Mouse (Mus musculus): ENCODE data around the gene Nrxn1. TPM values are rescaled to one million over a fixed set of nuclear protein-coding genes. Genes with fewer than 3 reads are reported as not detected.
A peak's percentile ranks its signal among the peaks of the same experiment; 100 is the strongest.

The Nrxn1 gene
- polyA plus RNA-seq, 1 experiment from 2014 or later, result 222 TPM

DNA sequence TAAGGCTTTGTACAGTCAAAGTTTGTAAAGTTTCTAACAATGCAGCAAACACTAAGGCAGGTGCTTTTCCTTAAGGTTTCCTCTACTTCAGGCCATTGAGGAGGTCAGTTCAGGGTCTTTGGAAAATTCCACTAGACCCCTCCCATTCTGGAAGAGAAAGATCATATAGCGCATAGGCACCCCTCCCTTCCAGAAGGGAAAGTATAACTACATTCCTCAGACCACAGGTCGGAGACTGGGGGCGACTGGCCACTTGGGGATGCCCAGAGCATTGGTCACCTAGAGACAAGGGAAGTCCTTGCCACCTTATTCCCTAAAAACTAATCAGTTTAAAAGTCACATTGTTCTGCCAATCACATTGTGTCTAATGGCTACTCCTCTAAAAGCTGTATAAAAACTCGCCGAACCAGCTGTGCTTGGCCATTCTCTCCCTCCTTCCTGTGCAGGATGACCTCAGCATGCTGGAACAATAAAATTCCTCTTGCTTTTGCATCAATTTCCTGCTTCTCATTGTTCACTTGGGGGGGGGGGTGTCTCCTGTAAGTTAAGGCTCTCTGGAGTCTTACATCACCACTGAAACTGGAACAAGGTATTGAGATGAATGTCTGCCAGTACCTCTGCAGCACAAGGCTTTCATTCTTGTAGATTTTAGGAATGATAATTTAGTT lies 305.6 kb downstream of the Nrxn1 start:
- Histone ChIP-seq H3K4me3 (ENCODE audit: low read depth, low read length) (no peak overlapping the region), H3K9me3 (replicated peaks; ENCODE audit: control insufficient read depth, low read length, poor library complexity, severe bottlenecking) (no peaks in the 10 kb centered on the region), H3K4me1 (ENCODE audit: control insufficient read depth, insufficient read depth, low read length) (no peaks in the 10 kb centered on the region), H3K27ac (ENCODE audit: low read length) (no peak overlapping the region), H3K4me2 (ENCODE audit: low read length) (no peak overlapping the region), H3K36me3 (ENCODE audit: control insufficient read depth, insufficient read depth, low read length) (no peaks in the 10 kb centered on the region), H3K27me3 (ENCODE audit: control insufficient read depth, insufficient read depth, low read depth, low read length) (no peaks in the 10 kb centered on the region), H3K9ac (ENCODE audit: low read depth, low read length) (no peak overlapping the region)
- ATAC-seq, result no peak
- 87% methylated on average over 5 of the region's 5 CpGs for WGBS

DNA sequence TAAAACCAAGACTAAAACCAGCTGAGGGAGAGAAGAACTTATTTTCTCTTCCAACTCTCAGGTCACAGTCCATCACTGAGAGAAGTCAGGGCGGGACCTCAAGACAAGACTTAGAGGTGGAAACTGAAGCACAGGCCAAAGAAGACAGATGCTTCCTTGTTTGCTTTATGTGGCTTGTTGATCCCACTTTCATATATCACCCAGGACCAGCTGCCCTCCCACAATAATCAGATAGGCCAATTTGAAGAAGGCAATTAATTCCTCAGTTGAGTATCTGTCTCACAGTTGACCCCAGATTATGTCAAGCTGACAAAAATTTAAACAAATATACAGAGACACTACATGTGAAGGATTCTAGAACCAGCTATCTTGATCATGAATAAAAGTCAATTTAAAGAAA lies 312.4 kb downstream of the Nrxn1 start:
- Histone ChIP-seq H3K27me3 (ENCODE audit: control insufficient read depth, insufficient read depth, low read depth, low read length) (no peaks in the 10 kb centered on the region), H3K4me1 (ENCODE audit: control insufficient read depth, insufficient read depth, low read length) (no peaks in the 10 kb centered on the region), H3K9ac (ENCODE audit: low read depth, low read length) (no peak overlapping the region), H3K4me3 (ENCODE audit: low read depth, low read length) (no peak overlapping the region), H3K36me3 (ENCODE audit: control insufficient read depth, insufficient read depth, low read length) (no peaks in the 10 kb centered on the region), H3K4me2 (ENCODE audit: low read length) (no peak overlapping the region), H3K27ac (ENCODE audit: low read length) (no peak overlapping the region), H3K9me3 (replicated peaks; ENCODE audit: control insufficient read depth, low read length, poor library complexity, severe bottlenecking) (no peaks in the 10 kb centered on the region)
- 93% methylated on average over 1 of the region's 1 CpGs for WGBS
- ATAC-seq, result no peak

DNA sequence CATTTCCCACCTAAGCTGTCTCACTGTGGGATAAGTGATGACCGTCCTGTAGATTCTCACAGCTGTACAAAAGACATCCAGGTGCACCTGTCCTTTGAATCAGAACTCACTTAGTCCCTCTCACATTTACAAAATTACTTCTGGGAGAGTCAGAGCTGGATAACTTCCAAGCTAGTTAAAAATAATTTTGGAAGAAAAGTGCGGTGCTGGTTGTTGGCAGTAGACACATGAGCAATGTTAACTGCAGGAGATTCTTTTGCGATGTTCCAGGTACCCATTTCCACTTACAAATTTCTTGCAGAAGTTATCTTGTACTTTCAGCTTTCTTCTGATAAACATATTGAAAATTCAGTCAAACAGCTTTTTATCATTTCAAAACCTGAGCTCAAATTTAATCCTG lies 317.5 kb downstream of the Nrxn1 start:
- H3K4me3 ChIP-seq (ENCODE audit: low read depth, low read length), result no peak overlapping the region
- 92% methylated on average over 3 of the region's 3 CpGs for WGBS
- no peak overlapping the region for H3K4me2 ChIP-seq (ENCODE audit: low read length)
- no peaks in the 10 kb centered on the region for H3K9me3 ChIP-seq (replicated peaks; ENCODE audit: control insufficient read depth, low read length, poor library complexity, severe bottlenecking)
- no peaks in the 10 kb centered on the region for H3K27me3 ChIP-seq (ENCODE audit: control insufficient read depth, insufficient read depth, low read depth, low read length)
- no peak overlapping the region for H3K9ac ChIP-seq (ENCODE audit: low read depth, low read length)
- ATAC-seq, result no peak
- no peak overlapping the region for H3K27ac ChIP-seq (ENCODE audit: low read length)
- H3K36me3 ChIP-seq (ENCODE audit: control insufficient read depth, insufficient read depth, low read length), result no peaks in the 10 kb centered on the region
- no peaks in the 10 kb centered on the region for H3K4me1 ChIP-seq (ENCODE audit: control insufficient read depth, insufficient read depth, low read length)

DNA sequence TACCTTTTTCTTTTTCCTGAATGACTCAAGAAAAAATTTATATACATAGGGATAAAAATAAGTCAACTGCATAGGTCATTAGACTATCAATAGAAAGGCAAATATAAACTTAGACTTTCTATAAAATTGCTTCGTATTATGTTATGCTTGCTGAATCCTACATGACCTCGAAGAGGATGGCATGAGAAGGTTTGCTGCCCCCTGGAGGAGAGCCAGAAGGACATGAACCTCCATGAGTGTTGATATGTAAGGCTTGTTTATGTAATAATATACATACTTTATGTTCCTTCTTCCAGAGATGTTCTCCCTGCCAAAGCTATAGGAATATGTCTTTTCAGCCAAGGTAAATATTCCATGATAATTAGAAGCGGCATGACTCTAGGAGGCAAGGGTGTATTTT lies 319.6 kb downstream of the Nrxn1 start:
- no peaks in the 10 kb centered on the region for H3K9me3 ChIP-seq (replicated peaks; ENCODE audit: control insufficient read depth, low read length, poor library complexity, severe bottlenecking)
- H3K36me3 ChIP-seq (ENCODE audit: control insufficient read depth, insufficient read depth, low read length), result no peaks in the 10 kb centered on the region
- H3K4me2 ChIP-seq (ENCODE audit: low read length), result no peak overlapping the region
- ATAC-seq, result no peak
- peaks cover 2% of the 10 kb centered on the region; the same call in 1 of the 2 replicates for H3K4me1 ChIP-seq (ENCODE audit: control insufficient read depth, insufficient read depth, low read length)
- no peaks in the 10 kb centered on the region for H3K27me3 ChIP-seq (ENCODE audit: control insufficient read depth, insufficient read depth, low read depth, low read length)
- H3K4me3 ChIP-seq (ENCODE audit: low read depth, low read length), result no peak overlapping the region
- WGBS, result 86% methylated on average over 3 of the region's 3 CpGs
- no peak overlapping the region for H3K27ac ChIP-seq (ENCODE audit: low read length)
- no peak overlapping the region for H3K9ac ChIP-seq (ENCODE audit: low read depth, low read length)

DNA sequence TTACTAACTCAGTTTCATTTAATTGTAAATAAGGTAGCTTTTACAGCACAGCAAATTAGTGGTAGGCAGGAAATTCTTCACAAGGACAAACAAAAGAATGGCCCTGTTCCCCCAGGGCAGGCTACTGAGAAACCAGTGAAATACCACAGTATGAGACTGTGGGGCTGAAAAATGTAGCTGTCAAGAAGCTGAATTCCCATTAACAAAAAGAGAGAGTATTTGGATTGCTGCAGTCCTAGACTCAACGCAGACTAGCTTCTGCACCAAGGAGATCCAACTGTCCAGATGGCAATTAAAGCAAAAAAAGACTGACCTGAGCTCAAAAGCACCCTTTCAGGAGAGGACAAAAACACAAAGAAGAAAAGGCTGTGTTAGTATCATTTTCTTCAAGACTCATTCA lies 324.7 kb downstream of the Nrxn1 start:
- Histone ChIP-seq H3K36me3 (ENCODE audit: control insufficient read depth, insufficient read depth, low read length) (no peaks in the 10 kb centered on the region), H3K4me1 (ENCODE audit: control insufficient read depth, insufficient read depth, low read length) (peaks cover 3% of the 10 kb centered on the region; the same call in 1 of the 2 replicates), H3K4me3 (ENCODE audit: low read depth, low read length) (no peak overlapping the region), H3K4me2 (ENCODE audit: low read length) (no peak overlapping the region), H3K27ac (ENCODE audit: low read length) (peak overlapping the region; percentile 47; the same call in 1 of the 2 replicates), H3K9me3 (replicated peaks; ENCODE audit: control insufficient read depth, low read length, poor library complexity, severe bottlenecking) (no peaks in the 10 kb centered on the region), H3K27me3 (ENCODE audit: control insufficient read depth, insufficient read depth, low read depth, low read length) (no peaks in the 10 kb centered on the region), H3K9ac (ENCODE audit: low read depth, low read length) (no peak overlapping the region)
- no peak for ATAC-seq
- 8% methylated on average over 1 of the region's 1 CpGs for WGBS

DNA sequence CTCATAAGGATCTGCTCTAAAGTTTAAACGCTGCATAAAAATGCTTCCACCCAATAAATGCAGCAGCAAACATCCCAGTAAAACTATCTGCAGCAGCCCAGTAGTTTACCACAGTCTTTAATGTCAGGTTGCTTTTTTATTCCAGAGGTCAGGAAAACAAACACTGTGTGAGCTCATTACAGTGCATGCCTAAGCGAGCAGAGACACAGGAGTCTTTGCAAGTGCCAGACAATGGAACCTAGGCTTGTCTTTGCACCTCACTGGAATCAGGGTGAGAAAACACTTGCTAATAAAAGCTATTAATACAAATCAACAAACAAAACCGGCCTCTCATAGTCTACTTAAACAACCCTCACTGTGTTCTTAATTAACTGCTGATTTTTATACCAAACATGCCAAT lies 365.7 kb downstream of the Nrxn1 start:
- no peak for ATAC-seq
- WGBS, result 25% methylated on average over 3 of the region's 3 CpGs
- Histone ChIP-seq H3K9ac (ENCODE audit: low read depth, low read length) (no peak overlapping the region), H3K4me3 (ENCODE audit: low read depth, low read length) (no peak overlapping the region), H3K27me3 (ENCODE audit: control insufficient read depth, insufficient read depth, low read depth, low read length) (no peaks in the 10 kb centered on the region), H3K9me3 (replicated peaks; ENCODE audit: control insufficient read depth, low read length, poor library complexity, severe bottlenecking) (no peaks in the 10 kb centered on the region), H3K4me1 (ENCODE audit: control insufficient read depth, insufficient read depth, low read length) (no peaks in the 10 kb centered on the region), H3K4me2 (ENCODE audit: low read length) (no peak overlapping the region), H3K27ac (ENCODE audit: low read length) (no peak overlapping the region; the same call in 1 of the 2 replicates), H3K36me3 (ENCODE audit: control insufficient read depth, insufficient read depth, low read length) (no peaks in the 10 kb centered on the region)

DNA sequence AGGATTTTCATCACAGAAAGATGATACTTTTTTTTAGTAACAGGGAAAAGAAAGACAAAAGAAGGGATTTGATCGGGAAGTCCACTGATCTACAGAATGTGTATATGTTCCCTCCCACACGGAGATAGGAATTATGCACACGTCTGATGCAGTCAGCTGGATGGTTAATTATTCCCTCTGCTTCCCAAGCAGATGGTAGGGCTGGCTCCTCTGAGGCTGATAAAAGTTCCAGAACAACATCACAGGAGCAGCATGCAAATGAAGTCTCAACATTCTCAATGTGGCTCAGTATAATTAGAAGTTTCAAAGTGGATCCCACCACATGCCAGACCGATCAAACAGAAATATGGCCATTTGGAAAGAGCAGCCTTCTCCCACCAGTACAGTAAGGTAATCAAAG lies 388.1 kb downstream of the Nrxn1 start:
- WGBS, result 32% methylated on average over 4 of the region's 4 CpGs
- Histone ChIP-seq H3K27ac (ENCODE audit: low read length) (no peak overlapping the region; the same call in 1 of the 2 replicates), H3K27me3 (ENCODE audit: control insufficient read depth, insufficient read depth, low read depth, low read length) (no peaks in the 10 kb centered on the region)

DNA sequence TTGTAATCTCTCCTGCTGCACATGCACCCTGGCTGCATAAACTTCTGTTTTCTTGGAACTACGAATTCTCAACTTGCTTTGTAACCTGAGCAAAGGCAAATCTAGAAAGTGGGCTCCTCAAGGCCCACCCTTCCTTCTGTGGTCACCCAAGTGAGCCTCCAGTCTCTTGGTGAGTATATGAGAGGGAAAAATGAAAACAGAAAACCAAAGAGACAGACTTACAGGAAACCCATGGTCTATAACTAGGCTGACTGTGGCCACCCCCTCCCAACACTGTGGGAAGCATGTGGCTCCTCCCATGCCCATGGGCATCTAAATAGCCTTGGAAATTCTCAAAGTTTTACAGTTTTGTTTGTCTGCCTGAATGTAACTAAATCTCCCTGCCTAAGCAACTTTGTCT lies 390.2 kb downstream of the Nrxn1 start:
- no peak overlapping the region for H3K4me2 ChIP-seq (ENCODE audit: low read length)
- no peaks in the 10 kb centered on the region for H3K36me3 ChIP-seq (ENCODE audit: control insufficient read depth, insufficient read depth, low read length)
- H3K27ac ChIP-seq (ENCODE audit: low read length), result no peak overlapping the region
- H3K4me1 ChIP-seq (ENCODE audit: control insufficient read depth, insufficient read depth, low read length), result peaks cover 5% of the 10 kb centered on the region
- no peaks in the 10 kb centered on the region for H3K27me3 ChIP-seq (ENCODE audit: control insufficient read depth, insufficient read depth, low read depth, low read length)
- H3K9ac ChIP-seq (ENCODE audit: low read depth, low read length), result no peak overlapping the region
- H3K9me3 ChIP-seq (replicated peaks; ENCODE audit: control insufficient read depth, low read length, poor library complexity, severe bottlenecking), result no peaks in the 10 kb centered on the region
- H3K4me3 ChIP-seq (ENCODE audit: low read depth, low read length), result no peak overlapping the region
- 97% methylated on average over 1 of the region's 1 CpGs for WGBS
- no peak for ATAC-seq

More for the DNA sequence above, 388.1 kb downstream of the Nrxn1 start:
- Histone ChIP-seq H3K36me3 (ENCODE audit: control insufficient read depth, insufficient read depth, low read length) (no peaks in the 10 kb centered on the region), H3K4me1 (ENCODE audit: control insufficient read depth, insufficient read depth, low read length) (peaks cover 2% of the 10 kb centered on the region), H3K4me3 (ENCODE audit: low read depth, low read length) (no peak overlapping the region), H3K9ac (ENCODE audit: low read depth, low read length) (no peak overlapping the region), H3K9me3 (replicated peaks; ENCODE audit: control insufficient read depth, low read length, poor library complexity, severe bottlenecking) (no peaks in the 10 kb centered on the region), H3K4me2 (ENCODE audit: low read length) (no peak overlapping the region)
- peak; percentile 85 for ATAC-seq

DNA sequence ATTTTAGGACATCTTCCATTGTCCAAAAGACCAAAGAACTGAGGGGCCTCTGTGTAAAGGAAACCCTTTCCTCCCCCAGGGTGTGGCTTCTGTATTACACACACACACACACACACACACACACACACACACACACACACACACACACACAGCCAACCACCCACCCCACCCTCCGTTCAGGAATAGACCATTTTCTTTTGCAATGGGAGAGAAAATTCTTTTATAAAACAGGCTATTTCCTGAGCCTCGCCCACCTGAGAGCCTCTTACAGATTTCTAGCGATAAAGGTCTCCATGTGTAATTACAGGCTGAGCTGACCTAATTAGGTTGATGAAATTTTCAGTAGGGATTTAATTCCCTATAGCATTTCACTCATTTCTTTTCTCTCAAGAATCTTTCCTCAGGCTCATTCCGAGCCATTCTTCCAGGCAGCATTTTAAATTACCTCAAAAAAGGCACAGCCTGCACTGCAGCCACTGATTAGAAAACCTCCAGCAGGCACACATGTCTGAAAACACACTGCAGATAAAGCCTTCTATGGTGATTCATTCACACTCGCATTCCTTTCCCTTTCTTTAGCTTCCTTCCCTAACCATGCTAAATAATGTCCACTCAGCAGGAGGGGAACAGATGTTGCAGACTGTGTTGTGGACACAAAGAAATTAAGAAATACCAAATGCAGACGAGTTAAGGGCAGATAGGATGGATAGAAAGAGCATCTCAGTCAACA lies 396.6 kb downstream of the Nrxn1 start:
- Histone ChIP-seq H3K9me3 (replicated peaks; ENCODE audit: control insufficient read depth, low read length, poor library complexity, severe bottlenecking) (no peaks in the 10 kb centered on the region), H3K36me3 (ENCODE audit: control insufficient read depth, insufficient read depth, low read length) (no peaks in the 10 kb centered on the region), H3K4me2 (ENCODE audit: low read length) (peak overlapping the region; percentile 5; the same call in 1 of the 2 replicates), H3K27ac (ENCODE audit: low read length) (peak overlapping the region; percentile 74), H3K4me1 (ENCODE audit: control insufficient read depth, insufficient read depth, low read length) (peaks cover 15% of the 10 kb centered on the region), H3K4me3 (ENCODE audit: low read depth, low read length) (no peak overlapping the region), H3K9ac (ENCODE audit: low read depth, low read length) (0 out of 2 replicates have a peak overlapping the region, but pooled peaks have one; percentile 38), H3K27me3 (ENCODE audit: control insufficient read depth, insufficient read depth, low read depth, low read length) (no peaks in the 10 kb centered on the region)
- ATAC-seq, result peak; percentile 91
- 4% methylated on average over 6 of the region's 6 CpGs for WGBS
